Mouse (Mus musculus) megakaryocyte, embryonic 14.5 days (primary cell): Measurements from ENCODE around the gene Pdgfd. TPM values are rescaled to one million over a fixed set of nuclear protein-coding genes. Genes with fewer than 3 reads are reported as not detected.

ENCODE experiments used
- H3K27me3 ChIP-seq: replicated peaks from 2 replicates; pipeline ENCODE3; 2012; ENCODE audit warnings: inconsistent platforms
- H3K36me3 ChIP-seq: replicated peaks from 2 replicates; pipeline ENCODE3; 2012; ENCODE audit warnings: low read length, inconsistent platforms, mixed read lengths
- H3K4me1 ChIP-seq: 2 replicates; pipeline ENCODE4 v1.6.1; 2012; ENCODE audit warnings: inconsistent platforms
- H3K4me3 ChIP-seq: replicated peaks from 2 replicates; pipeline ENCODE3; 2012; ENCODE audit warnings: moderate library complexity, mild to moderate bottlenecking, inconsistent platforms
- H3K9me3 ChIP-seq: 2 replicates; pipeline ENCODE4 v1.6.1; 2012; ENCODE audit warnings: inconsistent platforms
- FLI1 ChIP-seq: IDR thresholded peaks from 2 replicates; pipeline ENCODE4 v1.6.1; 2012; ENCODE audit warnings: low read length, inconsistent platforms, mixed read lengths
- GATA1 ChIP-seq: IDR thresholded peaks from 3 replicates; pipeline ENCODE4 v1.6.1; 2012; ENCODE audit warnings: mixed read lengths, low read length, inconsistent platforms, borderline replicate concordance
- polyA plus RNA-seq: library from polyadenylated mRNA; stranded (reverse); fragments of >175 nt; gene quantifications from 2 replicates; pipeline ENCODE4 v1.2.3, GENCODE M21; 2012; ENCODE audit warnings: low replicate concordance; ENCODE audit not compliant: insufficient read depth

Gene Pdgfd
- polyA plus RNA-seq, 1 experiment = not detected

DNA sequence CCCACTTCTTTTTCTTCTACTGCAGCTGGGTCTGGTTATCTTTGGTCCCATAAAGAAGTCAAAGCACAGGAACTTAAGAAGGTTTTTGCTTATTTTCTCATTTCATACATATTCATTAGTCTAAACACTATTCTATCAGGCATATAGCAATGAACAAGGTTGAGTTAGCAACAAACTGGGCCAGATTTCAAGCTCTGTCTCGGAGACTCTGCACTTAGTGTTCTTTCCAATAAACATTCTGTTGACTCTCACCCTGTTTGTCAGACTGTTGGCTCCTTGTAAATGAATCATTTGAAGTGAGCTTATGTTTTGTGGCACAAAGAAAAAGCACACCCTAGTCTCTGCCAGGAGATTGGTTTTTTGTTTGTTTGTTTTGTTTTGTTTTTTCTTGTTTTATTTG, 81.9 kb downstream of the Pdgfd start:
- H3K36me3 ChIP-seq = no peaks in the 10 kb centered on the region
- no peak overlapping the region for H3K4me3 ChIP-seq
- TF ChIP-seq FLI1 = no peak
- no peak for TF ChIP-seq GATA1
- H3K9me3 ChIP-seq = 0 out of 2 replicates have a peak, but pooled peaks cover 2% of the 10 kb centered on the region
- H3K27me3 ChIP-seq = no peaks in the 10 kb centered on the region
- no peaks in the 10 kb centered on the region for H3K4me1 ChIP-seq

DNA sequence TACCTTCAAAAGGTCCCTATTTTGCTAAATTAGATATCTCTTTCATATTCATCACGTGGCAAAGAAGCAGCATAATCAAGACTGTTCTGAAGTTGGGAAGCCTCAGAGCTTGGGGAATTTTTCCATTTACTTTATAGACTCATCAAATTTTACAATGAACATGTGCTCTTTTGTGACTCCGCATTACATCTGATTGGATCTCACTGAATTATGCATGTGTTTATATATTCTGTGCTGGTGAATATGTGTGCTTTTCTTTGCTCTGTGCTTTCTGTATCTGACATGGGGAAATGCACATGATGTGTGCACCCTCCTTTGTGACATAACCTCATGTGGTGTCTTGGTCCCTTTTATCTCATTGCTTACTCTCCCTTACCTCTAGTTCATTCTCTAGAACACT, 83.6 kb downstream of the Pdgfd start:
- H3K4me1 ChIP-seq = no peaks in the 10 kb centered on the region
- H3K4me3 ChIP-seq = no peak overlapping the region
- no peaks in the 10 kb centered on the region for H3K27me3 ChIP-seq
- TF ChIP-seq GATA1 (no peak), FLI1 (no peak)
- no peaks in the 10 kb centered on the region for H3K36me3 ChIP-seq
- H3K9me3 ChIP-seq = 0 out of 2 replicates have a peak, but pooled peaks cover 2% of the 10 kb centered on the region

DNA sequence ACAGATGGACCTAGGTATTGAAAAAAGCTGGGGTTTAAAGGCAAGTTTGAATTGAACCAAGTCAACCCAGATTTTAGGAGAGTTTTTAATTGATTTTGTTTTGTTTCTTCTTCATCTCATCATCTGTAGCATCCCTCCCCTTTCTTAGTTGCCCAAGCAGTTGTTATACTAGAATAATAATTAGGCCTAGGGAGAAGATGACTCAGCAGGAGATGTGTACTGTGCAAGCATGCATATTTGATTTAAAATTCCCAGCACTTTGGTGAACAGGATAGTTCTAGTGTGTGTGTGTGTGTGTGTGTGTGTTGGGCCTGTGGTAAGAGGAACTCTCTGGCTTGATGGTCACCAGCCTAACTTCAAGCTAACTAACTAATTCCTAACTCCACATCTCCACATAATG, 88.7 kb downstream of the Pdgfd start:
- no peak for TF ChIP-seq FLI1
- TF ChIP-seq GATA1 = no peak
- Histone ChIP-seq H3K9me3 (no peaks in the 10 kb centered on the region), H3K4me3 (no peak overlapping the region), H3K4me1 (no peaks in the 10 kb centered on the region), H3K27me3 (no peaks in the 10 kb centered on the region), H3K36me3 (no peaks in the 10 kb centered on the region)

DNA sequence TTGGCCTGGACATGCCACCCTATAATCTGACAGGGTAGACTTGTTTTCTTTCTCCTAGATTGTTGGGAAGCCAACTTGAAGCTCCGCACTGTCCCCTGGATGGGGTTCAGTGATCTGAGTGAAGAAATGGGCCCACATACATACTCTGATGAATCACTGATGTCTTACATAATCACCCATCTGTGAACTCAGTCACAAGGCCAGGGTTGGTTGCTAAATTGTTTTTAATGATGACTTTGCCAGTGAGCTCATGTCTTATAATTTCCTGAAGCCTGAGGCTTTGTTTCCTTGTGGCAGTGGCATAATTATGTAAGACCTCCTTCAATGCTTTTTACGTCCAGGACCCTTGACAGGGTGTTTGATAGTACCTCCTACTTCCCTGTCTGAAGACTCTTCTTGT, 96.4 kb downstream of the Pdgfd start:
- H3K36me3 ChIP-seq = no peaks in the 10 kb centered on the region
- H3K4me1 ChIP-seq = no peaks in the 10 kb centered on the region
- TF ChIP-seq GATA1 (no peak), FLI1 (no peak)
- H3K4me3 ChIP-seq = no peak overlapping the region
- H3K27me3 ChIP-seq = no peaks in the 10 kb centered on the region
- H3K9me3 ChIP-seq = peaks cover 8% of the 10 kb centered on the region

DNA sequence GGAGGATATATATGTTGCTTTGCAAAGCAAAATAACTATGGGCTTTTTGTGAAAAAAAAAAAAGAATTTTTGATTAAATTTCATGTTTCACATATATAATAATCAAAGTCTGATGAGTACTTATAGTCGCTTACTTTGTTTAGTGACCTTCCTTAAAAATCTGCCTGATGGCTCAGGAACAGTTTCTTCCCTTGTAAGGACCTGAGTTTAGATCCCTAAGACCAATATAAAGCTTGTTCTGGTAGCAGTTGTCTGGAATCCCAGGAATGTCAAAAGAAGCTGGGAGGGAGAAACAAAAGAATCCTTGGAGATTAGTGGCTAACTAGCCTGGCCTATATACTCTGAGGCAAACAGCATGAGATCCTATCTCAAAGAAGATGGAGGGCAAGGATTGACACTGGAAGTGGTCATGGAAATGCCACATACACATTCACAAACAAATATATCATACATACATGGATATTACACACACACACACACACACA, 101.5 kb downstream of the Pdgfd start, which contains the start of gene Ddi1:
Ddi1 (minus strand) TSS at position 51 of the 485 bp plus-strand sequence.
- Histone ChIP-seq H3K9me3 (peaks cover 8% of the 10 kb centered on the region), H3K36me3 (no peaks in the 10 kb centered on the region), H3K4me1 (no peaks in the 10 kb centered on the region), H3K4me3 (no peak within 1 kb of the TSS), H3K27me3 (no peaks in the 10 kb centered on the region)
- TF ChIP-seq GATA1 (no peak), FLI1 (no peak)

DNA sequence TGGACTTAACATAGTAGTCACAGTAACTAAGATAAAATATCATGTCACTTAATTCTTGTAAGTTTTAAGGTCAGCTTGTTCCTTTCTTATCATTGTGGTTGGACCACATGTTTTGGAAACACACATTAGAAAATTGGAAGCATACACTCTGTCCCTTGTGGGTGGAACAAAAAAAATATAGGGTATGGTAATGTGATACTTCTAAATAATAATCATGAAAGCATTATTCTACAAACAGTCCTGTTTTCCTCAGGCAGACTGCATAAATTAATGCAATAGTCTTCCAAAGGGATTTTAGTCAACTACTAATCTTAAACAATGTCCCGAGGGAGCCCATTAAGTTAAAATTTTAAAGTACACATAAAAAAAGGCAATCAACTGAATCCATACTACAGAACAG, 108.0 kb downstream of the Pdgfd start:
- TF ChIP-seq GATA1 = no peak
- TF ChIP-seq FLI1 = no peak
- H3K27me3 ChIP-seq = no peaks in the 10 kb centered on the region
- H3K4me1 ChIP-seq = no peaks in the 10 kb centered on the region
- H3K4me3 ChIP-seq = no peak overlapping the region
- H3K36me3 ChIP-seq = no peaks in the 10 kb centered on the region
- H3K9me3 ChIP-seq = no peaks in the 10 kb centered on the region

DNA sequence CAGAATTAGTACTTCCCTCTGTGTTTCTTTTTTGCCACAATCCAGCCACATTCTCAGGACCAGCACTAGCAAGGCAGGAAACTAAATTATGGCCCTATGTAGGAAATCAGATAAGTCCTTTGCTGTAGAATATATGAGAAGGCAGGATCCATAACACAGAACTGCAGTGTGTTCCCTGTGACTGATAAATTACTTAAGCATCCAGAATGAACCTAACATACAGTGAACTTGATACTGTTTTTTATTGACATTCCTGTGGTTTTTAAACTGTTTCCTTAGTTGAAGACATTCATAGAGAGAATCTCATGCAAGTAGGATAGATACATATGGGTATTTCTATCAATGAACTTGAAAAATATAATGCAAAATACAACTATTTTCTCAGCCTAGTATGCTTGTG, 109.1 kb downstream of the Pdgfd start:
- no peaks in the 10 kb centered on the region for H3K9me3 ChIP-seq
- H3K4me1 ChIP-seq = no peaks in the 10 kb centered on the region
- TF ChIP-seq GATA1 (no peak), FLI1 (no peak)
- no peaks in the 10 kb centered on the region for H3K27me3 ChIP-seq
- no peak overlapping the region for H3K4me3 ChIP-seq
- H3K36me3 ChIP-seq = no peaks in the 10 kb centered on the region

DNA sequence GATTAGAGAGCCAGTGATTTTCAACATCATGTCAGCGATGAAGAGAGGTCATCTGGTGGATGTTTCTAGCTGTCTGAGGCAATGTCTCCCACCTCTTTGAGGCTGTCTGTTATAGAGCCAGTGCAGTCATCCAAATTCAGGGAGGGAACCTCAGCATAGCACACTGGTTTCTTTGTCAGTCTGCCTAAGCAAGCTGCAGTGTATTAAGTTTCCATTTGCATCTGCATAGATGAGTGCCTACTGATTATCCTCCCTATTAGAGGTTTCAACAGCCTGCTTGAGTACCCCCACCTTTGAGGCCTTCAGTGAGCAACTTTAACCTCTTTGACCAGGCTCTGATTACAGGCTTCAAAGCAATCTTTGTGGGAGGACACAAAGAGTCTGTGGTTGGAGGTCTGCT, 118.4 kb downstream of the Pdgfd start:
- no peaks in the 10 kb centered on the region for H3K4me1 ChIP-seq
- TF ChIP-seq GATA1 = no peak
- H3K27me3 ChIP-seq = no peaks in the 10 kb centered on the region
- H3K4me3 ChIP-seq = no peak overlapping the region
- H3K9me3 ChIP-seq = no peaks in the 10 kb centered on the region
- no peaks in the 10 kb centered on the region for H3K36me3 ChIP-seq

DNA sequence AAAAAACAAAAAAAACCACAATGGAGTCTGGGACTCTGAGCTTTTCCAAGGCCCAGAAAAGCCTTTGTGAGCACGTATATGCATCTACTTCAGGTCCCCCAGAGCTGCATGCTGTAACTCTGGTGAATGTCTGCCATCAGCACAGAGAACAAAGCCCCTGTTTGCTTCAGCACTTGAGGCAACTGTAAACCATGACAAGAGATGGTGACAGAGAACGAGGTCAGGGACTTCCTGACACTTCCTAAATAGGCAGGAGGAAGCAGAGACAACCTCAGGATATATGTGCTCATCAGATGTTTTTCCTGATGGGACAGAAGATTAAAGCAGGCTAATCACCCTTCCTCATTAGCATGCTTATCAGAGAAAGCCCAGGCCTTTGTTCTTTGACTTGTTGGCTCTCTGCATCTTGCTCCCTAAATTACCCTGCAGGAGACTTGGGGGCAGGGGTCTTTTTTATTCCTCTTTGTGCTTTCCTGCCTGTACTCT, 120.9 kb downstream of the Pdgfd start:
- H3K36me3 ChIP-seq = no peaks in the 10 kb centered on the region
- H3K4me1 ChIP-seq = no peaks in the 10 kb centered on the region
- no peaks in the 10 kb centered on the region for H3K9me3 ChIP-seq
- H3K27me3 ChIP-seq = no peaks in the 10 kb centered on the region
- TF ChIP-seq FLI1 = no peak
- TF ChIP-seq GATA1 = no peak
- H3K4me3 ChIP-seq = no peak overlapping the region

DNA sequence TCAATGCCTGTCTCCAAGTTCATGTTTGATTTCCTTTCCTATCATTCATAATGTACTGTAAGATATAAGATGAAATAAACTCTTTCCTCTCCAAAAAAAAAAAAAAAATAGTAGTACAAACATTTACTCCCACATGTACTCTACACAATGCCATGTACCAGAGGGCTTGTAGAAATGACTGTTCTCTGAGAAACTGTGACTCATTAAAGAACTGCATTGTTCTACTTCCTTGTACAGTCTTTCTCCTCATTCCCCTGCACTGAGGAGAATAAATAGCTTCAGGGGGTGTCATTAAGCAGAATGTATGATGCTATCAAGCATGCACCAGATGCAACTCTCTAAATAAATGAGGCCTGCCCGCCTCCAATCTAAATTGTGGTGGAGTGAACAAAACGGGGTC, 130.2 kb downstream of the Pdgfd start:
- no peaks in the 10 kb centered on the region for H3K36me3 ChIP-seq
- H3K4me1 ChIP-seq = no peaks in the 10 kb centered on the region
- no peaks in the 10 kb centered on the region for H3K9me3 ChIP-seq
- no peak for TF ChIP-seq GATA1
- no peak for TF ChIP-seq FLI1
- no peak overlapping the region for H3K4me3 ChIP-seq
- H3K27me3 ChIP-seq = no peaks in the 10 kb centered on the region

DNA sequence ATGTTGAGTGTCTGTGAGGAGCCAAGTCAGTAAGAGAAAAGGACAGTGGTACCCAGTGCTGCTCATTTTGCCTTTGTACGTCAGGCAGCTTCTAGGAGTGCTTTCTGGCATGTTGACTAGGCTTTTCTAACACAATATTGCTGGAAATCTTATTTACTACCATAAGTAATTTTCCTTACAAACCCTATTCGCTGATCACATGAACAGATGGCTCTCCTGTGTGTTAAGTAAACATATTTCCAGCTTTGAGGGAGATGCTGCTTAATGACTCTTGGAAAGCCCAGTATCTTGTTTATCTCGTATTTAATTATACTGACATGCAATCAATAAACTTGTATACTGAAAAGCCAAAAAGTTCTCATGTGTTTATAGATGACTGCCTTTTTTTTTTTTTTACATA, 133.7 kb downstream of the Pdgfd start:
- Histone ChIP-seq H3K36me3 (no peaks in the 10 kb centered on the region), H3K4me1 (no peaks in the 10 kb centered on the region), H3K9me3 (no peaks in the 10 kb centered on the region), H3K4me3 (no peak overlapping the region), H3K27me3 (no peaks in the 10 kb centered on the region)
- TF ChIP-seq FLI1 = no peak
- no peak for TF ChIP-seq GATA1
